Mouse (Mus musculus) WW6 (cell line): ENCODE measurements around the gene Mat2a.
"Not testable (repeated sequence)": the region's sequence is repeated elsewhere in the genome, so short reads cannot be mapped to it uniquely, and the experiment has no call there.

Source experiments
- DNase-seq: peaks from one replicate; pipeline ENCODE4 v3.0.0-alpha.2; 2013; ENCODE audit warnings: low read depth, low spot score

Mat2a gene

DNA sequence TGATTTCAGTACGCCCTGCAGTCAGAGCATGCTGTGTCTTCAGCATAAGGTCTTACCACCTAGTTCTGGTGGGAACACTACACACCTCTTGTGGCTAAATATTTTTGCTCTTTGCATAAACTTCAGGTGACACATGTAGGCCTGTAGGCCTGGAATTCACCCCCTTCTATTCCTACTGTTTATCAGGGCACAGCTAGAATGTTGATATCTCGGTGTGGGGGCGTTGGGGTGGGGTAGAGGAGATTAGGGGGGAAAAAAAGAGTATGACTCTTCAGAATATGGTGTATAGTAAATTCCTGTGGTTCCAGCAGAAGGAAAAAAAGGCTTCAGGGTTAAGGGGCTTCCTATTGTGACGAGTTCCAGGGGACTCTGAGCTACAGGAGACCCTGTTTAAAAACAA is 17.2 kb upstream of the Mat2a start:
- DNase-seq: no peak

DNA sequence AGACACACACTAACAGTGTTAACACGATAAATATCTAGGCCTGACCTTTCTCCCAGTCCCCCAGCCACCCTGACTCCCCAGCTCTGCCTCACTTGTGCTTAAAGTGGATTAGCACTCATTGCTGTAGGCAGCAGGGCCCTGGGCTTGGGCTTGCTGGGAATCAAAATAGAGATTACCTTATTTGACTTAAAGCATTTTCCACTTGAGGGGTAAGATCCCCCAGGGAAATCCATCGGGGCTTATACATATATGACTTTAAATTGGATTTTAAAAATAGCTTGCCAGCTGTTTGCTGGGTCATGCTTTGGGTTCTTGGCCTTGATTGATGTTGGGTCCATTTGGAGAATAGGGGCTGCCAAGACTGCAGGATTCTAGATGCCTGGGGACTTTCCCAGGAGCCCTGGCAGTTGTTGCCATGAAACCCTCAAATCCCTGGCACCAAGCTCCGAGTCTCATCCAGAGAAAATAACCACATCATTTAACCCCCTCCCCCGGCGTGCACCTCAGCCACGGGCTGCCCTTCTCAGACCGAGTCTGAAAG is 15.5 kb upstream of the Mat2a start:
- DNase-seq: no peak

GRCm38 (mm10) chr6:72454072-72454746 is 14.9 kb upstream of the Mat2a start:
- DNase-seq: no peak

DNA sequence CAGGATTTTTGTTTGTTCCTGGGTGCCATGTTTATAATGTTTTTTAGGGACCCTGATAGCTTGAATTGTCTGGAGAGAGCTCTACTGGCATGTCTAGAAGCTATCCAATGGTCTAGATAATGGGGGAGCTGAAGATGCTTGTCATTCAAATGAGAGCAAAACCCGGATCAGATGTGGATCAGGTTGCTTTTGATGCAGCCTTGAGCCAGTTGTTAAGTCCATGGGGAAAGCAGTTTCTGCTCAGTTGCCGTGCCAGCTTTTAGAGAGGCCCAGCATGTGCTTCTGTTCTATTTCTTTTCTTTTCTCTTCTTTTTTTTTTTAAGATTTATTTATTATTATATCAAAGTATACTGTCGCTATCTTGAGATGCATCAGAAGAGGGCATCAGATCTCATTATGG is 14.2 kb upstream of the Mat2a start:
- DNase-seq: no peak

DNA sequence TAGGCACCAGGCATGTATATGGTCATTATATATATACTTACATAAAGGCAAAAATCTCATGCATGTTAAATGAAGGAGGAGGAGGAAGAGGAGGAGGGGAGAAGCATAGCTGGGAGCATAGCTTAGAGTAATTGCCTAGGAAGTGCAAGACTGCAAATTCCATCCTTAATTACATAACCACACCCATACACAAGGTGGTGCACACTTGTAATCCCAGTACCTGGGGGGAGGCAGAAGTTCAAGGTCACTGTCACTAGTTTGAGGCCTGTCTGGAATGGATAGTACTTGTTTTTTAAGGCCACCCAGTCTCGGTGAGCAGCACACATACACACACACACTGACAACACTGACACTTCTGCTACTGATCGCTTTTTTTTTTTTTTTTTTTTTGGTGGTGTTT is 13.0 kb upstream of the Mat2a start:
- DNase-seq: no peak

GRCm38 (mm10) chr6:72451778-72452177 is 12.4 kb upstream of the Mat2a start:
- not testable (repeated sequence) for DNase-seq

GRCm38 (mm10) chr6:72447487-72447886 is 8.1 kb upstream of the Mat2a start:
- DNase-seq: no peak

GRCm38 (mm10) chr6:72445011-72445410 is 5.7 kb upstream of the Mat2a start:
- DNase-seq: no peak

- no peak for DNase-seq
These were observed 3.7 kb upstream of the Mat2a start for GRCm38 (mm10) chr6:72442921-72443604.

- no peak for DNase-seq
These were observed 1.0 kb upstream of the Mat2a start for GRCm38 (mm10) chr6:72440186-72440990.

- DNase-seq: no peak
These were observed 450 bp downstream of the Mat2a start for GRCm38 (mm10) chr6:72438862-72439354.

GRCm38 (mm10) chr6:72438226-72438625 is 1.1 kb downstream of the Mat2a start:
- DNase-seq: no peak

DNA sequence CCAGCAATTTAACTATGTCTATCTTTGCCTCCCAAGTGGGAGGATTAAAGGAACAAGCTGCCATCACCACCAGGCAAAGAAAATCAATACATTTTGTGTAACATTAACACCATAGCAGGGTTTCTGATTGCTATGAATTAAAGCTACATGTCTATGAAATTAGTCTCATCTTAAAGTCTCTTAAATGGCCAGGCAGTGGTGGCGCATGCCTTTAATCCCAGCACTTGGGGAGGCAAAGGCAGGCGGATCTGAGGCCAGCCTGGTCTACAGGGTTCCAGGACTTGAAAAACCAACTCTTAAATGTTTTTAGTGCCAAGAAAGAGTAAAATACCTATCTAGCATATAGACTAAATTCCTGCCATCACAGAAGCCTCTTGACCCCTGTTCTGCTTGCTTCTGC is 7.2 kb downstream of the Mat2a start:
- DNase-seq: no peak

DNA sequence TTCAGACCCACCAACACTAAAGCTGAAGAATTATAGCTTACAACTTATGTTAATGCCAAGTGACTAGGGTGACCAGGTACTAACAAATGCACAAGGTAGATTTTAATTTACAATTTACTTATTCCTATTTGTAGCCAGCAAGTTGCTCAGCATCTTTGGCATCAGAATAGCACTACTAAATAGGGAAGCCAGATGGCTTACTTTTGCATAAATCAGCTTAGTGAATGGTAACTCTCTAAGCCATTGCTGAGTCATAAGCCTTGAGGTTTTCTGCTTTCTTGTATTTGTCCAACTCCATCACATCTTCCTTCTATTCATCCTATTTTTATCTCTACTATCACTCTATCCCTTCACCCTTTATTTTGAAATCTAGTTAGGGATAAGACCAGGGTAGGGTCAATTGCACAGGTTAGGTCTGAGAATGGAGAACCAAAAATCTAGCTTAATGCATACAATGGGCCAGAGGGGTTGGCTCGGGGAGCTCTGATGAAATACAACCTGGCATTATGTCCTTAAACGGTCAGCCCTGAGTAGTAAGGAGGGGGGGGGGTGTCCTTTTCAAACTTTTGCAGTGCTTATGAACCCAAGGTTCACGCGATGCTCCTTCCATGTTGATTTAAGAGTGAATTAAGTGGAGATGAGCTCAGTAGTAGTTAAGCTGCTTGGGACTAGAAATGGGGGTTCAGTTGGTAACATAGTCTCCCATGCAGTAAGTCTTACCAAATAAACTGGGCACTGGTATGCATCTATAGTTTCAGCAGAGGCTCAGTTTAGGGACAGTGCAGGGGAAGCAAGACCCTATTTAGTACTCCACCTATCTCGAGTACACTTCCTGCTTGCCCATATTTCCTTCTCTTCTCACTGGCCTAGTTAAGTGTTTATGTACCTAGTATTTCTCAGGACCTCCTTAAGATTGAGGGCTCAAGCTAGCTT is 8.1 kb downstream of the Mat2a start:
- DNase-seq: no peak

GRCm38 (mm10) chr6:72429061-72429842 is 10.1 kb downstream of the Mat2a start:
- no peak for DNase-seq

DNA sequence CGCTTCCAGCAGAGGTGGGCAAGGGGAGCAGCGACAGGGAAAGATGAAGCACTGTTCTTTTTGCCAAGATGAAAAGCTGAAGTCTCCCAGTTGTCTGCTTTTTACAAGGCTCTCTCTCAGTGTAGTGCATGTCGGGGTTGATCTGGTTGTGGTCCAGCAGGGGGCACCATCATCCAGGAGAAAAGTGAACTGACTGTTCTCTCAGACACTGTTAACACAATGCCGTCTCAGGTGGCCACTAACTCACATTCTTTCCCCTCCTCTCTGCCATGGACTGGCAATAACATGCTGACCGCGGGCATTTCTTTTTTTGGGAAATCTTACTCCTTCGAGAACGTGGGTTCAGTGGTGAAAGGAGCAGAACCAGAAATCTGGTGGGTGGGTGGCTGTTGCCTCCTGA is 11.3 kb downstream of the Mat2a start:
- no peak for DNase-seq

- DNase-seq: no peak
These were observed 13.7 kb downstream of the Mat2a start for GRCm38 (mm10) chr6:72425646-72426045.

DNA sequence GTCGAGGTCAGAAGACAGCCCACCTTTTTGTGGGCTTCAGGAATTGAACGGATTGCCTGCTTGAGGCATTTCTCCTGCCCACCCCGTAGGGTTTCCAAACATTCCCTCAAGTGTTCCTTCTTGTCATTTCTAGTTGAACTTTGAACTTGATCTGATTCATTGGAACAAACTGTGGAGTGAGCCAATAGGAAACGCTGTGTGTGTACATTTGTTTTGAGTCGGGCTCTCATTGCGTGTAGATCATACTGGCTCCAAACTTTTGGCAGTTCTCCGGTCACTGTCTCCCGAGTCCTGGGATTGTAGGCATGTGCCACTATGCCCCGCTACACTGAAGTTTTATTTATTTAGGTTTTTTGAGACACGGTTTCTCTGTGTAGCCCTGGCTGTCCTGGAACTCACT is 18.5 kb downstream of the Mat2a start:
- no peak for DNase-seq

DNA sequence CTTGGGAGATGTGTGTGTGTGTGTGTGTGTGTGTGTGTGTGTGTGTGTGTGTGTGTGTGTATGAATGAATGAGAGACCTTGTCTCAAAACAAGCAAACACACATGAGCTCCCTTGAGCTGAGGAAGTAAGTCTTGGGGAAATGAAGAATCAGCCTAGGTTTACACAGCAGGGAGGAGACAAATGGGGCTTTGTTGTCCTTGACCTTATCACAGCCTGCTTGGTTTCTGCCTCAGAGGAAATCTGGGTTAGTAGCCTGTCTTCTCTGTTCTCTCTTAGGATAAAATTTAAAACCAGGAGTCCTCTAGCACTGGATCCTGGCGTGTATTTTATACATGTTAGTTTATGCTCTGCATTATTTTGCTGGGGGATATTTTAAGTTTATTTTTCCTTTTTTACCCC is 19.6 kb downstream of the Mat2a start:
- no peak for DNase-seq

DNA sequence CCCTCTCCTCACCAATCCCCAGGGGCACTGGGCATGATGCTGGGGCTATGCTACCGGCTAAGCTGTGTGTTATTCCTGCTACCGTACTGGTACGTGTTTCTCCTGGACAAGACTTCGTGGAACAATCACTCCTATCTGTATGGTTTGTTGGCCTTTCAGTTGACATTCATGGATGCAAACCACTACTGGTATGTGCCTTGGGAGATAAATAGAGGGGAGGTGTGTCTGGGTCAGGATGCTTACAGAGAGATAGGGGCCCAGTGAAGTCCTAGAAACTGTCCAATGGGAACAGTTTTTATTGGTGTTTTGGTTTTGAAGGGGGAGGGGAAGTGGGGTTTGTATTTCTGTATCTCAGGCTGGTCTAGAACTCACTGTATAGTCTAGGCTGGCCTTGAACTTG is 21.1 kb downstream of the Mat2a start:
- no peak for DNase-seq
